Mouse (Mus musculus): ENCODE measurements at regions not wholly inside any gene's neighbourhood (a gene's known extent, or its start where the extent isn't known, plus 50 kb on each side); places are given as distances from the start of the nearest gene placed in this dataset.

- no peak for DNase-seq (ENCODE audit: low read depth, low spot score)
- Histone ChIP-seq H3K27ac (ENCODE audit: insufficient read depth, low read depth, low read length, poor library complexity, severe bottlenecking) (no peak overlapping the region), H3K9ac (ENCODE audit: insufficient read depth, low read depth, low read length, poor library complexity, severe bottlenecking) (no peak overlapping the region), H3K9me3 (ENCODE audit: control insufficient read depth, insufficient read depth, low read depth, low read length) (no peaks in the 10 kb centered on the region), H3K36me3 (ENCODE audit: control insufficient read depth, insufficient read depth, low read length, poor library complexity, severe bottlenecking) (no peaks in the 10 kb centered on the region), H3K4me1 (ENCODE audit: control insufficient read depth in 2 of 2, insufficient read depth in 2 of 2, low read length in 2 of 2, poor library complexity in 1 of 2) (no peaks in the 10 kb centered on the region), H3K4me3 (ENCODE audit: insufficient read depth in 1 of 2, low read depth in 1 of 2, low read length in 2 of 2, poor library complexity in 1 of 2, severe bottlenecking in 1 of 2) (no peak overlapping the region)
- in situ Hi-C loops (cut with MboI; ENCODE audit: low sequenced_read_pairs in 2 of 2, unreplicated experiment in 2 of 2): no loop called here
- TF ChIP-seq ZNF384 (IDR thresholded peaks at IDR 0.05; ENCODE audit: low read depth, low read length): no peak
- no peak for TF ChIP-seq ZC3H11A (IDR thresholded peaks at IDR 0.05; ENCODE audit: borderline replicate concordance, low read depth, low read length)
- TF ChIP-seq CHD2 (IDR thresholded peaks at IDR 0.05; ENCODE audit: low read depth, low read length): no peak
- TF ChIP-seq HCFC1 (IDR thresholded peaks at IDR 0.05; ENCODE audit: borderline replicate concordance, insufficient read depth, low read length): no peak
- no peak for TF ChIP-seq MAFK (IDR thresholded peaks at IDR 0.05; ENCODE audit: insufficient read depth, low read depth, low read length)
Measured at GRCm38 (mm10) chr17:75696729-75697103, 145.0 kb upstream of the Fam98a start.

- TF ChIP-seq CHD2 (IDR thresholded peaks at IDR 0.05; ENCODE audit: low read depth, low read length) (no peak), ZC3H11A (IDR thresholded peaks at IDR 0.05; ENCODE audit: borderline replicate concordance, low read depth, low read length) (no peak), MAFK (IDR thresholded peaks at IDR 0.05; ENCODE audit: insufficient read depth, low read depth, low read length) (no peak), HCFC1 (IDR thresholded peaks at IDR 0.05; ENCODE audit: borderline replicate concordance, insufficient read depth, low read length) (no peak), ZNF384 (IDR thresholded peaks at IDR 0.05; ENCODE audit: low read depth, low read length) (no peak)
- Histone ChIP-seq H3K4me3 (ENCODE audit: insufficient read depth in 1 of 2, low read depth in 1 of 2, low read length in 2 of 2, poor library complexity in 1 of 2, severe bottlenecking in 1 of 2) (no peak overlapping the region), H3K4me1 (ENCODE audit: control insufficient read depth in 2 of 2, insufficient read depth in 2 of 2, low read length in 2 of 2, poor library complexity in 1 of 2) (no peaks in the 10 kb centered on the region), H3K36me3 (ENCODE audit: control insufficient read depth, insufficient read depth, low read length, poor library complexity, severe bottlenecking) (no peaks in the 10 kb centered on the region), H3K9ac (ENCODE audit: insufficient read depth, low read depth, low read length, poor library complexity, severe bottlenecking) (no peak overlapping the region), H3K27ac (ENCODE audit: insufficient read depth, low read depth, low read length, poor library complexity, severe bottlenecking) (no peak overlapping the region), H3K9me3 (ENCODE audit: control insufficient read depth, insufficient read depth, low read depth, low read length) (no peaks in the 10 kb centered on the region)
- no peak for DNase-seq (ENCODE audit: low read depth, low spot score)
- in situ Hi-C loops (cut with MboI; ENCODE audit: low sequenced_read_pairs in 2 of 2, unreplicated experiment in 2 of 2): no loop called here
Measured at GRCm38 (mm10) chr17:75696103-75696728, 144.5 kb upstream of the Fam98a start.

- no peak overlapping the region for H3K4me3 ChIP-seq (ENCODE audit: insufficient read depth in 1 of 2, low read depth in 1 of 2, low read length in 2 of 2, poor library complexity in 1 of 2, severe bottlenecking in 1 of 2)
- no peak overlapping the region for H3K9ac ChIP-seq (ENCODE audit: insufficient read depth, low read depth, low read length, poor library complexity, severe bottlenecking)
- in situ Hi-C loops (cut with MboI; ENCODE audit: low sequenced_read_pairs in 2 of 2, unreplicated experiment in 2 of 2): no loop called here
- H3K9me3 ChIP-seq (ENCODE audit: control insufficient read depth, insufficient read depth, low read depth, low read length): no peaks in the 10 kb centered on the region
- no peaks in the 10 kb centered on the region for H3K4me1 ChIP-seq (ENCODE audit: control insufficient read depth in 2 of 2, insufficient read depth in 2 of 2, low read length in 2 of 2, poor library complexity in 1 of 2)
- no peaks in the 10 kb centered on the region for H3K36me3 ChIP-seq (ENCODE audit: control insufficient read depth, insufficient read depth, low read length, poor library complexity, severe bottlenecking)
- no peak for TF ChIP-seq CHD2 (IDR thresholded peaks at IDR 0.05; ENCODE audit: low read depth, low read length)
- no peak for TF ChIP-seq ZNF384 (IDR thresholded peaks at IDR 0.05; ENCODE audit: low read depth, low read length)
- TF ChIP-seq ZC3H11A (IDR thresholded peaks at IDR 0.05; ENCODE audit: borderline replicate concordance, low read depth, low read length): no peak
- TF ChIP-seq HCFC1 (IDR thresholded peaks at IDR 0.05; ENCODE audit: borderline replicate concordance, insufficient read depth, low read length): no peak
- no peak for TF ChIP-seq MAFK (IDR thresholded peaks at IDR 0.05; ENCODE audit: insufficient read depth, low read depth, low read length)
- DNase-seq (ENCODE audit: low read depth, low spot score): no peak
- no peak overlapping the region for H3K27ac ChIP-seq (ENCODE audit: insufficient read depth, low read depth, low read length, poor library complexity, severe bottlenecking)
Measured at GRCm38 (mm10) chr17:75685927-75686326, 134.2 kb upstream of the Fam98a start.

- H3K4me3 ChIP-seq (ENCODE audit: insufficient read depth in 1 of 2, low read depth in 1 of 2, low read length in 2 of 2, poor library complexity in 1 of 2, severe bottlenecking in 1 of 2): no peak overlapping the region
- no peak for TF ChIP-seq ZNF384 (IDR thresholded peaks at IDR 0.05; ENCODE audit: low read depth, low read length)
- no peak for TF ChIP-seq ZC3H11A (IDR thresholded peaks at IDR 0.05; ENCODE audit: borderline replicate concordance, low read depth, low read length)
- H3K27ac ChIP-seq (ENCODE audit: insufficient read depth, low read depth, low read length, poor library complexity, severe bottlenecking): no peak overlapping the region
- no peak for DNase-seq (ENCODE audit: low read depth, low spot score)
- no peaks in the 10 kb centered on the region for H3K9me3 ChIP-seq (ENCODE audit: control insufficient read depth, insufficient read depth, low read depth, low read length)
- H3K4me1 ChIP-seq (ENCODE audit: control insufficient read depth in 2 of 2, insufficient read depth in 2 of 2, low read length in 2 of 2, poor library complexity in 1 of 2): no peaks in the 10 kb centered on the region
- no peaks in the 10 kb centered on the region for H3K36me3 ChIP-seq (ENCODE audit: control insufficient read depth, insufficient read depth, low read length, poor library complexity, severe bottlenecking)
- no peak overlapping the region for H3K9ac ChIP-seq (ENCODE audit: insufficient read depth, low read depth, low read length, poor library complexity, severe bottlenecking)
- in situ Hi-C loops (cut with MboI; ENCODE audit: low sequenced_read_pairs in 2 of 2, unreplicated experiment in 2 of 2): no loop called here
Measured at GRCm38 (mm10) chr17:75646982-75647381, 95.2 kb upstream of the Fam98a start.

- H3K4me1 ChIP-seq (ENCODE audit: control insufficient read depth in 2 of 2, insufficient read depth in 2 of 2, low read length in 2 of 2, poor library complexity in 1 of 2): no peaks in the 10 kb centered on the region
- H3K27ac ChIP-seq (ENCODE audit: insufficient read depth, low read depth, low read length, poor library complexity, severe bottlenecking): no peak overlapping the region
- no peaks in the 10 kb centered on the region for H3K9me3 ChIP-seq (ENCODE audit: control insufficient read depth, insufficient read depth, low read depth, low read length)
- H3K36me3 ChIP-seq (ENCODE audit: control insufficient read depth, insufficient read depth, low read length, poor library complexity, severe bottlenecking): no peaks in the 10 kb centered on the region
- TF ChIP-seq ZC3H11A (IDR thresholded peaks at IDR 0.05; ENCODE audit: borderline replicate concordance, low read depth, low read length) (no peak), HCFC1 (IDR thresholded peaks at IDR 0.05; ENCODE audit: borderline replicate concordance, insufficient read depth, low read length) (no peak), MAFK (IDR thresholded peaks at IDR 0.05; ENCODE audit: insufficient read depth, low read depth, low read length) (no peak), ZNF384 (IDR thresholded peaks at IDR 0.05; ENCODE audit: low read depth, low read length) (no peak), CHD2 (IDR thresholded peaks at IDR 0.05; ENCODE audit: low read depth, low read length) (no peak)
- in situ Hi-C loops (cut with MboI; ENCODE audit: low sequenced_read_pairs in 2 of 2, unreplicated experiment in 2 of 2): no loop called here
- no peak for DNase-seq (ENCODE audit: low read depth, low spot score)
- no peak overlapping the region for H3K9ac ChIP-seq (ENCODE audit: insufficient read depth, low read depth, low read length, poor library complexity, severe bottlenecking)
- no peak overlapping the region for H3K4me3 ChIP-seq (ENCODE audit: insufficient read depth in 1 of 2, low read depth in 1 of 2, low read length in 2 of 2, poor library complexity in 1 of 2, severe bottlenecking in 1 of 2)
Measured at GRCm38 (mm10) chr17:75644698-75645097, 93.0 kb upstream of the Fam98a start.
